Mouse (Mus musculus) CH12.LX (cell line): ENCODE results near the gene Ablim2. TPM values are rescaled to one million over a fixed set of nuclear protein-coding genes. Genes with fewer than 3 reads are reported as not detected.

ENCODE experiments used
- DNase-seq: peaks from one replicate; pipeline ENCODE4 v3.0.0-alpha.2; 2013; ENCODE audit errors: extremely low read depth
- H3K27ac ChIP-seq: 2 replicates; pipeline ENCODE4 v1.5.1; 2012; ENCODE audit warnings: low read depth, mild to moderate bottlenecking, control low read depth, moderate library complexity; ENCODE audit not compliant: insufficient read depth
- H3K27me3 ChIP-seq: replicated peaks from 2 replicates; pipeline ENCODE3; 2012; ENCODE audit warnings: inconsistent platforms
- H3K36me3 ChIP-seq, 2 experiments: replicated peaks in 1 of 2; 2 replicates each; pipeline versions ENCODE3 to v1.6.1; 2012; ENCODE audit warnings: inconsistent platforms in 1 of 2, low read length in 1 of 2, mild to moderate bottlenecking in 1 of 2, mixed read lengths in 1 of 2, moderate library complexity in 1 of 2; ENCODE audit not compliant: control insufficient read depth in 1 of 2, insufficient read depth in 1 of 2
- H3K4me1 ChIP-seq, 2 experiments: 2 replicates each; pipeline ENCODE4 v1.6.1; 2012; ENCODE audit warnings: inconsistent platforms in 1 of 2, moderate library complexity in 1 of 2; ENCODE audit not compliant: insufficient read depth in 2 of 2, control insufficient read depth in 1 of 2
- H3K4me2 ChIP-seq: 2 replicates; pipeline ENCODE4 v1.6.1; 2012; ENCODE audit warnings: low read depth, mild to moderate bottlenecking, control low read depth; ENCODE audit not compliant: poor library complexity, insufficient read depth, severe bottlenecking
- H3K4me3 ChIP-seq, 3 experiments: fragments of 150-350 bp in 1 of 3; sonication (generic) in 1 of 3; replicated peaks in 1 of 3; 2 replicates each; pipeline versions ENCODE3 to v1.5.1; 2011 to 2012; ENCODE audit warnings: low read depth in 2 of 3, low read length in 2 of 3, mild to moderate bottlenecking in 2 of 3, moderate library complexity in 2 of 3, control low read depth in 1 of 3, improper control_type of control experiment in 1 of 3, inconsistent platforms in 1 of 3, mixed read lengths in 1 of 3; ENCODE audit not compliant: poor library complexity in 1 of 3
- H3K79me2 ChIP-seq: replicated peaks from 2 replicates; pipeline ENCODE4 v1.6.1; 2012; ENCODE audit warnings: mild to moderate bottlenecking, moderate library complexity; ENCODE audit not compliant: control insufficient read depth, poor library complexity, insufficient read depth, severe bottlenecking; ENCODE audit errors: extremely low read depth
- H3K9ac ChIP-seq: 2 replicates; pipeline ENCODE4 v1.6.1; 2012; ENCODE audit warnings: low read depth, mild to moderate bottlenecking, control low read depth, moderate library complexity; ENCODE audit not compliant: insufficient read depth
- H3K9me3 ChIP-seq: replicated peaks from 2 replicates; pipeline ENCODE3; 2012; ENCODE audit warnings: low read length, inconsistent platforms, mixed read lengths
- BHLHE40 ChIP-seq: IDR thresholded peaks from 2 replicates; pipeline ENCODE4 v1.6.1; 2011; ENCODE audit warnings: mild to moderate bottlenecking, low read depth, low read length, improper control_type of control experiment
- CHD1 ChIP-seq: IDR thresholded peaks from 2 replicates; pipeline ENCODE4 v1.6.1; 2012; ENCODE audit warnings: low read depth, low read length, improper control_type of control experiment, inconsistent platforms
- E2F4 ChIP-seq: IDR thresholded peaks from 2 replicates; pipeline ENCODE4 v1.6.1; 2011; ENCODE audit warnings: low read depth, low read length, improper control_type of control experiment; ENCODE audit not compliant: insufficient replicate concordance
- ETS1 ChIP-seq: conservative IDR thresholded peaks from 2 replicates; pipeline ENCODE4 v1.6.1; 2012; ENCODE audit warnings: low read depth, mild to moderate bottlenecking, inconsistent platforms, low read length, improper control_type of control experiment, moderate library complexity
- GABPA ChIP-seq: IDR thresholded peaks from 2 replicates; pipeline ENCODE4 v1.6.1; 2012; ENCODE audit warnings: low read depth, low read length, improper control_type of control experiment, inconsistent platforms; ENCODE audit not compliant: insufficient replicate concordance
- IRF4 ChIP-seq: IDR thresholded peaks from 2 replicates; pipeline ENCODE4 v1.6.1; 2014; ENCODE audit warnings: low read depth, mild to moderate bottlenecking, inconsistent platforms, low read length, improper control_type of control experiment
- KAT2A ChIP-seq: IDR thresholded peaks from 2 replicates; pipeline ENCODE4 v1.6.1; 2012; ENCODE audit warnings: low read length, improper control_type of control experiment, inconsistent platforms; ENCODE audit not compliant: insufficient replicate concordance
- MAFK ChIP-seq: IDR thresholded peaks from 2 replicates; pipeline ENCODE4 v1.6.1; 2011; ENCODE audit warnings: low read length, improper control_type of control experiment; ENCODE audit not compliant: insufficient replicate concordance
- MAZ ChIP-seq: IDR thresholded peaks from 2 replicates; pipeline ENCODE4 v1.6.1; 2012; ENCODE audit warnings: low read depth, mild to moderate bottlenecking, inconsistent platforms, low read length, improper control_type of control experiment, moderate library complexity
- MYC ChIP-seq: IDR thresholded peaks from 2 replicates; pipeline ENCODE4 v1.6.1; 2011; ENCODE audit warnings: low read depth, mild to moderate bottlenecking, improper control_type of control experiment, low read length
- NELFE ChIP-seq: IDR thresholded peaks from 2 replicates; pipeline ENCODE4 v1.6.1; 2011; ENCODE audit warnings: low read depth, low read length, improper control_type of control experiment
- NRF1 ChIP-seq: IDR thresholded peaks from 2 replicates; pipeline ENCODE4 v1.6.1; 2014; ENCODE audit warnings: low read depth, mild to moderate bottlenecking, inconsistent platforms, low read length, improper control_type of control experiment, moderate library complexity
- POLR2AphosphoS2 ChIP-seq: IDR thresholded peaks from 2 replicates; pipeline ENCODE4 v1.6.1; 2011; ENCODE audit warnings: low read depth, low read length, improper control_type of control experiment
- SMC3 ChIP-seq: IDR thresholded peaks from 2 replicates; pipeline ENCODE4 v1.6.1; 2011; ENCODE audit warnings: low read depth, low read length, improper control_type of control experiment
- UBTF ChIP-seq: IDR thresholded peaks from 2 replicates; pipeline ENCODE4 v1.6.1; 2012; ENCODE audit warnings: low read depth, mild to moderate bottlenecking, inconsistent platforms, low read length, improper control_type of control experiment, moderate library complexity
- USF2 ChIP-seq: conservative IDR thresholded peaks from 2 replicates; pipeline ENCODE4 v1.6.1; 2011; ENCODE audit warnings: low read depth, low read length, improper control_type of control experiment
- ZKSCAN1 ChIP-seq: IDR thresholded peaks from 2 replicates; pipeline ENCODE4 v1.6.1; 2012; ENCODE audit warnings: low read depth, inconsistent platforms, low read length, improper control_type of control experiment, borderline replicate concordance
- ZMIZ1 ChIP-seq: IDR thresholded peaks from 2 replicates; pipeline ENCODE4 v1.6.1; 2012; ENCODE audit warnings: low read depth, mild to moderate bottlenecking, inconsistent platforms, low read length, improper control_type of control experiment
- dilution Hi-C: fragments of 300-500 bp; cut with MboI; formaldehyde crosslinking; loops from 2 replicates; pipeline ENCODE4 v1.14.3; 2020; ENCODE audit warnings: low sequenced_read_pairs; ENCODE audit not compliant: extremely low pct_unique_long_range_greater_than_20kb, extremely low pct_ligation_motif_present
- in situ Hi-C: fragments of 300-500 bp; cut with MboI; formaldehyde crosslinking; loops from 3 replicates; pipeline ENCODE4 v1.14.3; 2019; ENCODE audit warnings: low sequenced_read_pairs, low pct_ligation_motif_present, low pct_unique_long_range_greater_than_20kb, mixed read lengths
- polyA plus RNA-seq: library from polyadenylated mRNA; unstranded; fragments of >175 nt; gene quantifications from 2 replicates; pipeline ENCODE4 v1.2.1, GENCODE M21; 2012; ENCODE audit warnings: low read depth; ENCODE audit not compliant: insufficient read length
- total RNA-seq, 2 experiments: library from RNA; depleted of rRNA; stranded (reverse); fragments of 300-350 nt in 1 of 2; fragments of >200 nt in 1 of 2; gene quantifications; 2 replicates each; pipeline ENCODE4 v1.2.3; 2012 to 2014

Ablim2 gene
- total and polyA plus RNA-seq, 3 experiments: 4.4 to 12.2 (median 11.0) TPM

GRCm38 (mm10) chr5:35749416-35749815 lies 8.3 kb upstream of the Ablim2 start:
- Histone ChIP-seq H3K27ac (no peak overlapping the region), H3K36me3 (no peaks in the 10 kb centered on the region), H3K79me2 (no peaks in the 10 kb centered on the region), H3K27me3 (peaks cover 11% of the 10 kb centered on the region), H3K4me3 (no peak overlapping the region), H3K9me3 (no peaks in the 10 kb centered on the region), H3K4me2 (no peak overlapping the region), H3K9ac (no peak overlapping the region), H3K4me1 (peaks cover 0 to 21% of the 10 kb centered on the region in 2 experiments; a peak in 2 of 4 replicates)
- no peak for TF ChIP-seq NRF1
- TF ChIP-seq MAZ: no peak
- dilution Hi-C loops: no loop called here
- DNase-seq: no peak
- in situ Hi-C loops: no loop called here

GRCm38 (mm10) chr5:35750026-35750425 lies 7.7 kb upstream of the Ablim2 start:
- H3K27me3 ChIP-seq: peaks cover 11% of the 10 kb centered on the region
- no peak overlapping the region for H3K4me2 ChIP-seq
- dilution Hi-C loops (no loop called here), in situ Hi-C loops (no loop called here)
- H3K79me2 ChIP-seq: no peaks in the 10 kb centered on the region
- no peak overlapping the region for H3K4me3 ChIP-seq
- no peak for DNase-seq
- TF ChIP-seq BHLHE40: no peak
- no peak for TF ChIP-seq IRF4
- TF ChIP-seq MYC: no peak
- TF ChIP-seq SMC3: no peak
- no peak for TF ChIP-seq KAT2A
- no peak for TF ChIP-seq ZKSCAN1
- no peak for TF ChIP-seq NELFE
- TF ChIP-seq POLR2AphosphoS2: no peak
- TF ChIP-seq E2F4: no peak
- no peak for TF ChIP-seq UBTF
- TF ChIP-seq ETS1: no peak
- no peak for TF ChIP-seq USF2
- no peak for TF ChIP-seq ZMIZ1
- no peak for TF ChIP-seq MAFK
- TF ChIP-seq CHD1: no peak
- TF ChIP-seq GABPA: no peak
- no peak overlapping the region for H3K27ac ChIP-seq
- H3K4me1 ChIP-seq: peaks cover 0 to 27% of the 10 kb centered on the region in 2 experiments; a peak in 2 of 4 replicates
- no peak overlapping the region for H3K9ac ChIP-seq
- no peaks in the 10 kb centered on the region for H3K36me3 ChIP-seq
- no peaks in the 10 kb centered on the region for H3K9me3 ChIP-seq
